Mouse (Mus musculus) right cerebral cortex, adult 2 months (tissue): ENCODE data around the gene Slc38a6.

Experiments used
- DNase-seq, 2 experiments: peaks; one replicate each; pipeline ENCODE4 v3.0.0; 2021 to 2022; ENCODE audit warnings: low spot score in 2 of 2

Gene Slc38a6

GRCm38 (mm10) chr12:73393018-73393417 is 106.4 kb downstream of the Slc38a6 start:
- DNase-seq = no peak

GRCm38 (mm10) chr12:73393881-73394291 is 107.3 kb downstream of the Slc38a6 start:
- no peak for DNase-seq

- DNase-seq = no peak
Observed at GRCm38 (mm10) chr12:73394571-73394970, 108.0 kb downstream of the Slc38a6 start.

GRCm38 (mm10) chr12:73399426-73399825 is 112.8 kb downstream of the Slc38a6 start:
- no peak for DNase-seq

GRCm38 (mm10) chr12:73400481-73401025 is 114.0 kb downstream of the Slc38a6 start:
- DNase-seq = no peak

GRCm38 (mm10) chr12:73401520-73402130 is 115.0 kb downstream of the Slc38a6 start:
- DNase-seq = no peak

GRCm38 (mm10) chr12:73402137-73402712 is 115.6 kb downstream of the Slc38a6 start:
- no peak for DNase-seq

GRCm38 (mm10) chr12:73402851-73403665 is 116.5 kb downstream of the Slc38a6 start:
- no peak for DNase-seq
